Mouse (Mus musculus) CH12.LX (cell line): ENCODE results near the gene Mcm9.

Experiments used
- CTCF ChIP-seq, 2 experiments: IDR thresholded peaks in 1 of 2; conservative IDR thresholded peaks in 1 of 2; 2 replicates each; pipeline ENCODE4 v1.5.1; 2011 to 2012; ENCODE audit warnings: low read depth in 2 of 2, low read length in 2 of 2, improper control_type of control experiment in 1 of 2, inconsistent platforms in 1 of 2, mild to moderate bottlenecking in 1 of 2, moderate library complexity in 1 of 2
- GABPA ChIP-seq: IDR thresholded peaks from 2 replicates; pipeline ENCODE4 v1.6.1; 2012; ENCODE audit warnings: low read depth, low read length, improper control_type of control experiment, inconsistent platforms; ENCODE audit not compliant: insufficient replicate concordance
- KAT2A ChIP-seq: IDR thresholded peaks from 2 replicates; pipeline ENCODE4 v1.6.1; 2012; ENCODE audit warnings: low read length, improper control_type of control experiment, inconsistent platforms; ENCODE audit not compliant: insufficient replicate concordance
- MAFK ChIP-seq: IDR thresholded peaks from 2 replicates; pipeline ENCODE4 v1.6.1; 2011; ENCODE audit warnings: low read length, improper control_type of control experiment; ENCODE audit not compliant: insufficient replicate concordance
- MXI1 ChIP-seq: IDR thresholded peaks from 2 replicates; pipeline ENCODE4 v1.6.1; 2011; ENCODE audit warnings: mild to moderate bottlenecking, low read depth, low read length, improper control_type of control experiment
- MYC ChIP-seq: IDR thresholded peaks from 2 replicates; pipeline ENCODE4 v1.6.1; 2011; ENCODE audit warnings: low read depth, mild to moderate bottlenecking, improper control_type of control experiment, low read length
- NRF1 ChIP-seq: IDR thresholded peaks from 2 replicates; pipeline ENCODE4 v1.6.1; 2014; ENCODE audit warnings: low read depth, mild to moderate bottlenecking, inconsistent platforms, low read length, improper control_type of control experiment, moderate library complexity
- POLR2A ChIP-seq: IDR thresholded peaks from 2 replicates; pipeline ENCODE4 v1.6.1; 2011; ENCODE audit warnings: low read depth, mild to moderate bottlenecking, improper control_type of control experiment, low read length
- RAD21 ChIP-seq: IDR thresholded peaks from 2 replicates; pipeline ENCODE4 v1.6.1; 2011; ENCODE audit warnings: low read depth, mild to moderate bottlenecking, low read length, improper control_type of control experiment, moderate library complexity
- ZC3H11A ChIP-seq: IDR thresholded peaks from 2 replicates; pipeline ENCODE4 v1.6.1; 2012; ENCODE audit warnings: low read depth, mild to moderate bottlenecking, inconsistent platforms, low read length, improper control_type of control experiment

DNA sequence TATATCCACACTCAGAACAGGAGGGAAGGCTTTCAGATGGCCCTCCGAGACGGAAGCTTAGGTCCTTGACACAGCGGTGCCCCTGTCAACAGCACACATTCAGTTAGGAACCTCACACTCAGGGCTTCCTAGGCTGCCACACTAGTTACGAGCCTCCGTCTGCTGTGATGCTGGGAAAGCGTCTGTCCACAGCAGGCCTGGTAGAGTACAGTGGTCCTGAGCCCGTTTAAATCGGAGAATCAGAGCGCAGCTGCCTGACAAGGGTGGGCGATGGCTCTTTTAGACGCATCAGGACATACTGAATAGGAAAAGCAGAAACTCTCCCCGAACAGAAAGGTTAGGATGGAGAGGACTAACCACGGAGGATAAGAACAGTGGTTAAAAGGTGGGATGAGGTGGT, 127.8 kb downstream of the Mcm9 start:
- TF ChIP-seq KAT2A (no peak), POLR2A (no peak), CTCF (conservative IDR thresholded peaks at IDR 0.05 in 1 of 2, IDR thresholded peaks at IDR 0.05 in 1 of 2; ENCODE audit: low read depth in 2 of 2, low read length in 2 of 2) (no peak), MXI1 (no peak), NRF1 (no peak), RAD21 (no peak), MYC (no peak), GABPA (no peak), MAFK (no peak), ZC3H11A (no peak)
